Mouse (Mus musculus) midbrain, embryonic 12.5 days (tissue): ENCODE measurements around the gene Cdc42ep3. TPM values are rescaled to one million over a fixed set of nuclear protein-coding genes. Genes with fewer than 3 reads are reported as not detected.

ENCODE experiments used
- ATAC-seq: fragments of 200-750 bp; cut with Nextera tagmentation; 2 replicates; pipeline ENCODE4 v1.8.0; 2017; ENCODE audit warnings: low read depth, moderate TSS enrichment, moderate library complexity; ENCODE audit not compliant: low FRiP score
- H3K27ac ChIP-seq: fragments of 300-500 bp; sonication (generic); replicated peaks from 2 replicates; pipeline ENCODE4 v1.5.1; 2016; ENCODE audit warnings: mild to moderate bottlenecking
- H3K27me3 ChIP-seq: fragments of 300-500 bp; sonication (generic); 2 replicates; pipeline ENCODE4 v1.6.1; 2016; ENCODE audit warnings: mild to moderate bottlenecking
- H3K36me3 ChIP-seq: fragments of 300-500 bp; sonication (generic); 2 replicates; pipeline ENCODE4 v1.6.1; 2016
- H3K4me1 ChIP-seq: fragments of 300-500 bp; sonication (generic); 2 replicates; pipeline ENCODE4 v1.6.1; 2016
- H3K4me2 ChIP-seq: fragments of 300-500 bp; sonication (generic); replicated peaks from 2 replicates; pipeline ENCODE4 v1.6.1; 2016; ENCODE audit warnings: mild to moderate bottlenecking, moderate library complexity
- H3K4me3 ChIP-seq: fragments of 300-500 bp; sonication (generic); 2 replicates; pipeline ENCODE4 v1.5.1; 2016; ENCODE audit warnings: mild to moderate bottlenecking
- H3K9ac ChIP-seq: fragments of 300-500 bp; sonication (generic); replicated peaks from 2 replicates; pipeline ENCODE4 v1.6.1; 2016; ENCODE audit warnings: mild to moderate bottlenecking, moderate library complexity
- H3K9me3 ChIP-seq: fragments of 300-500 bp; sonication (generic); 2 replicates; pipeline ENCODE4 v1.6.1; 2016; ENCODE audit warnings: mild to moderate bottlenecking
- WGBS: fragments of 180-500 bp; shearing (Covaris S2); methylation state at CpG from one replicate; pipeline ENCODE4 v1.1.7; 2016; 5-methylcytosine and 5-hydroxymethylcytosine counted together
- polyA plus RNA-seq: library from polyadenylated mRNA; unstranded; fragments of >200 nt; fragmentation: Nextera tagmentation; extraction: Ambion mirVana; gene quantifications from 2 replicates; pipeline ENCODE4 v1.2.1, GENCODE M21; 2016

The Cdc42ep3 gene
- 31.5 and 33.5 TPM in 2 replicates for polyA plus RNA-seq

GRCm38 (mm10) chr17:79354444-79355270 lies at the start of gene Cdc42ep3:
Cdc42ep3 (minus strand) TSS chr17:79355091.
- Histone ChIP-seq H3K4me3 (peak within 1 kb of the TSS; percentile 63), H3K27ac (peak within 1 kb of the TSS; percentile 86), H3K9me3 (no peaks in the 10 kb centered on the region), H3K36me3 (no peaks in the 10 kb centered on the region), H3K27me3 (peaks cover 52% of the 10 kb centered on the region), H3K4me2 (peak within 1 kb of the TSS; percentile 93), H3K4me1 (peaks cover 17% of the 10 kb centered on the region), H3K9ac (peak within 1 kb of the TSS; percentile 77)
- ATAC-seq = peak; percentile 83
- WGBS = under 1% methylated on average over 70 of the region's 74 CpGs

GRCm38 (mm10) chr17:79400356-79400755 lies 45.5 kb upstream of the Cdc42ep3 start:
- H3K27me3 ChIP-seq = no peaks in the 10 kb centered on the region
- no peak overlapping the region for H3K27ac ChIP-seq
- WGBS = 90% methylated on average over 2 of the region's 2 CpGs
- H3K4me2 ChIP-seq = no peak overlapping the region
- no peak for ATAC-seq
- H3K9ac ChIP-seq = no peak overlapping the region
- no peaks in the 10 kb centered on the region for H3K36me3 ChIP-seq
- no peak overlapping the region for H3K4me3 ChIP-seq
- no peaks in the 10 kb centered on the region for H3K4me1 ChIP-seq
- no peaks in the 10 kb centered on the region for H3K9me3 ChIP-seq

- Histone ChIP-seq H3K27ac (no peak overlapping the region), H3K4me3 (no peak overlapping the region), H3K4me2 (no peak overlapping the region), H3K27me3 (no peaks in the 10 kb centered on the region), H3K9me3 (no peaks in the 10 kb centered on the region), H3K9ac (no peak overlapping the region), H3K4me1 (no peaks in the 10 kb centered on the region), H3K36me3 (no peaks in the 10 kb centered on the region)
- 74% methylated on average over 3 of the region's 3 CpGs for WGBS
- no peak for ATAC-seq
These were observed 43.5 kb upstream of the Cdc42ep3 start for GRCm38 (mm10) chr17:79398416-79398815.

GRCm38 (mm10) chr17:79394799-79395198 lies 39.9 kb upstream of the Cdc42ep3 start:
- ATAC-seq = no peak
- Histone ChIP-seq H3K27me3 (no peaks in the 10 kb centered on the region), H3K4me3 (no peak overlapping the region), H3K9me3 (no peaks in the 10 kb centered on the region), H3K36me3 (no peaks in the 10 kb centered on the region), H3K27ac (no peak overlapping the region), H3K4me2 (no peak overlapping the region), H3K4me1 (no peaks in the 10 kb centered on the region), H3K9ac (no peak overlapping the region)
- WGBS = 70% methylated on average over 5 of the region's 5 CpGs

- H3K4me1 ChIP-seq = no peaks in the 10 kb centered on the region
- ATAC-seq = no peak
- H3K27ac ChIP-seq = no peak overlapping the region
- no peaks in the 10 kb centered on the region for H3K36me3 ChIP-seq
- H3K9me3 ChIP-seq = no peaks in the 10 kb centered on the region
- H3K4me3 ChIP-seq = no peak overlapping the region
- 89% methylated on average over 7 of the region's 7 CpGs for WGBS
- H3K4me2 ChIP-seq = no peak overlapping the region
- no peak overlapping the region for H3K9ac ChIP-seq
- no peaks in the 10 kb centered on the region for H3K27me3 ChIP-seq
These were observed 39.0 kb upstream of the Cdc42ep3 start for GRCm38 (mm10) chr17:79393886-79394285.

- Histone ChIP-seq H3K27ac (no peak overlapping the region), H3K27me3 (no peaks in the 10 kb centered on the region), H3K4me3 (no peak overlapping the region), H3K9ac (no peak overlapping the region), H3K36me3 (no peaks in the 10 kb centered on the region), H3K4me1 (no peaks in the 10 kb centered on the region), H3K9me3 (no peaks in the 10 kb centered on the region), H3K4me2 (no peak overlapping the region)
- no peak for ATAC-seq
- 81% methylated on average over 8 of the region's 8 CpGs for WGBS
These were observed 32.7 kb upstream of the Cdc42ep3 start for GRCm38 (mm10) chr17:79387465-79388066.

GRCm38 (mm10) chr17:79381485-79381884 lies 26.6 kb upstream of the Cdc42ep3 start:
- no peak for ATAC-seq

GRCm38 (mm10) chr17:79379191-79379590 lies 24.3 kb upstream of the Cdc42ep3 start:
- Histone ChIP-seq H3K27ac (no peak overlapping the region), H3K9ac (no peak overlapping the region), H3K4me1 (no peaks in the 10 kb centered on the region), H3K27me3 (no peaks in the 10 kb centered on the region), H3K36me3 (no peaks in the 10 kb centered on the region), H3K4me3 (no peak overlapping the region), H3K4me2 (no peak overlapping the region), H3K9me3 (no peaks in the 10 kb centered on the region)
- WGBS = 69% methylated on average over 5 of the region's 5 CpGs
- no peak for ATAC-seq

More at GRCm38 (mm10) chr17:79381485-79381884, 26.6 kb upstream of the Cdc42ep3 start:
- Histone ChIP-seq H3K36me3 (no peaks in the 10 kb centered on the region), H3K9ac (no peak overlapping the region), H3K27ac (no peak overlapping the region), H3K4me1 (no peaks in the 10 kb centered on the region), H3K4me2 (no peak overlapping the region), H3K27me3 (no peaks in the 10 kb centered on the region), H3K9me3 (no peaks in the 10 kb centered on the region), H3K4me3 (no peak overlapping the region)
- WGBS = 73% methylated on average over 3 of the region's 3 CpGs

- Histone ChIP-seq H3K9me3 (no peaks in the 10 kb centered on the region), H3K27ac (no peak overlapping the region), H3K36me3 (no peaks in the 10 kb centered on the region), H3K4me1 (no peaks in the 10 kb centered on the region), H3K4me2 (no peak overlapping the region), H3K9ac (no peak overlapping the region), H3K4me3 (no peak overlapping the region), H3K27me3 (no peaks in the 10 kb centered on the region)
- WGBS = 66% methylated on average over 6 of the region's 6 CpGs
- no peak for ATAC-seq
These were observed 21.7 kb upstream of the Cdc42ep3 start for GRCm38 (mm10) chr17:79376434-79377210.

GRCm38 (mm10) chr17:79372973-79373372 lies 18.1 kb upstream of the Cdc42ep3 start:
- H3K36me3 ChIP-seq = no peaks in the 10 kb centered on the region
- no peak overlapping the region for H3K9ac ChIP-seq
- no peak for ATAC-seq
- no peaks in the 10 kb centered on the region for H3K27me3 ChIP-seq
- H3K27ac ChIP-seq = no peak overlapping the region
- no peak overlapping the region for H3K4me3 ChIP-seq
- no peak overlapping the region for H3K4me2 ChIP-seq
- no peaks in the 10 kb centered on the region for H3K9me3 ChIP-seq
- H3K4me1 ChIP-seq = no peaks in the 10 kb centered on the region
- WGBS = 74% methylated on average over 5 of the region's 5 CpGs

GRCm38 (mm10) chr17:79364749-79365450 lies 10.0 kb upstream of the Cdc42ep3 start:
- Histone ChIP-seq H3K27ac (no peak overlapping the region), H3K4me3 (no peak overlapping the region), H3K9ac (no peak overlapping the region), H3K9me3 (no peaks in the 10 kb centered on the region), H3K36me3 (no peaks in the 10 kb centered on the region), H3K4me1 (no peaks in the 10 kb centered on the region), H3K4me2 (no peak overlapping the region), H3K27me3 (no peaks in the 10 kb centered on the region; the same call in 1 of the 2 replicates)
- WGBS = 34% methylated on average over 5 of the region's 5 CpGs
- no peak for ATAC-seq
